Mouse (Mus musculus): Measurements from ENCODE around the gene Glb1.
"Not testable (repeated sequence)": the region's sequence is repeated elsewhere in the genome, so short reads cannot be mapped to it uniquely, and the experiment has no call there.

Gene Glb1

GRCm38 (mm10) chr9:114502711-114503427 lies 102.0 kb downstream of the Glb1 start:
- DNase-seq (ENCODE audit: low spot score), result no peak

- no peak for DNase-seq (ENCODE audit: low spot score)
These were observed 103.9 kb downstream of the Glb1 start, which contains the start of gene Ccr4 for GRCm38 (mm10) chr9:114504816-114505215. Gene Ccr4 (minus strand): TSS chr9:114504916.

- DNase-seq (ENCODE audit: low spot score), result no peak
These were observed 105.7 kb downstream of the Glb1 start for GRCm38 (mm10) chr9:114506564-114506963.

GRCm38 (mm10) chr9:114507421-114507820 lies 106.5 kb downstream of the Glb1 start:
- DNase-seq (ENCODE audit: low spot score), result no peak

- DNase-seq (ENCODE audit: low spot score), result no peak
These were observed 108.9 kb downstream of the Glb1 start for GRCm38 (mm10) chr9:114509785-114510184.

- DNase-seq (ENCODE audit: low spot score), result no peak
These were observed 112.0 kb downstream of the Glb1 start for GRCm38 (mm10) chr9:114512831-114513230.

- no peak for DNase-seq (ENCODE audit: low spot score)
These were observed 114.5 kb downstream of the Glb1 start, which contains the start of gene C130032M10Rik for GRCm38 (mm10) chr9:114515364-114515763. Gene C130032M10Rik (plus strand): TSS chr9:114515697.

GRCm38 (mm10) chr9:114517924-114518497 lies 117.1 kb downstream of the Glb1 start:
- no peak for DNase-seq (ENCODE audit: low spot score)

- DNase-seq (ENCODE audit: low spot score), result no peak
These were observed 118.1 kb downstream of the Glb1 start for GRCm38 (mm10) chr9:114518812-114519477.

GRCm38 (mm10) chr9:114520529-114520928 lies 119.7 kb downstream of the Glb1 start:
- DNase-seq (ENCODE audit: low spot score), result not testable (repeated sequence)

GRCm38 (mm10) chr9:114522041-114522440 lies 121.2 kb downstream of the Glb1 start:
- DNase-seq (ENCODE audit: low spot score), result no peak

- DNase-seq (ENCODE audit: low spot score), result no peak
These were observed 121.6 kb downstream of the Glb1 start for GRCm38 (mm10) chr9:114522501-114522900.
